Comparison of ENCODE assay signal across 23 mouse cellular contexts in genomic region chr1:151297596-151297995, GRCm38 (mm10). TPM values are rescaled to one million over a fixed set of nuclear protein-coding genes. Genes with fewer than 3 reads are reported as not detected.
A peak's percentile ranks its signal among the peaks of the same experiment; 100 is the strongest.
DNase-seq lines count a peak whose midpoint lies in the region; ATAC-seq and TF ChIP-seq lines count a peak whose summit lies in the region.
"Had no signal": no experiment of that assay in that cellular context is flagged by ENCODE, and none has a peak within 500 bp of the region (broad histone marks: within the 10 kb centered on the region; RNA-seq: fewer than 3 reads in every experiment).

No protein-coding gene starts in this region.

- 85% methylated on average over 2 of the region's 2 CpGs for WGBS in kidney, embryonic 16.5 days
- WGBS in intestine, embryonic 15.5 days, result 75% methylated on average over 2 of the region's 2 CpGs
- 79% methylated on average over 2 of the region's 2 CpGs for WGBS in intestine, embryonic 16.5 days
- 43% methylated on average over 2 of the region's 2 CpGs for WGBS in small intestine, adult 2 months

- TF ChIP-seq POLR2A in small intestine, adult 2 months (IDR thresholded peaks at IDR 0.05; ENCODE audit: low read depth, low read length), result no peak

- H3K36me3 ChIP-seq in kidney, embryonic 16.5 days (ENCODE audit: insufficient read depth, low read length), result no peaks in the 10 kb centered on the region
- H3K36me3 ChIP-seq in intestine, embryonic 15.5 days, result no peaks in the 10 kb centered on the region
- no peaks in the 10 kb centered on the region for H3K36me3 ChIP-seq in intestine, embryonic 16.5 days (ENCODE audit: control insufficient read depth, insufficient read depth, low read length)
- no peaks in the 10 kb centered on the region for H3K36me3 ChIP-seq in small intestine, adult 2 months (ENCODE audit: control insufficient read depth, insufficient read depth, low read length)
- H3K36me3 ChIP-seq: embryonic facial prominence, embryonic 13.5 days; embryonic facial prominence, embryonic 15.5 days; forebrain, embryonic 10.5 days; forebrain, embryonic 12.5 days had no signal

- H3K9me3 ChIP-seq in kidney, embryonic 16.5 days (ENCODE audit: low read length), result no peaks in the 10 kb centered on the region
- no peaks in the 10 kb centered on the region for H3K9me3 ChIP-seq in intestine, embryonic 15.5 days
- no peaks in the 10 kb centered on the region for H3K9me3 ChIP-seq in intestine, embryonic 16.5 days (ENCODE audit: control insufficient read depth, low read length)
- H3K9me3 ChIP-seq: embryonic facial prominence, embryonic 13.5 days; embryonic facial prominence, embryonic 15.5 days; forebrain, embryonic 10.5 days; forebrain, embryonic 12.5 days had no signal

- no peak overlapping the region for H3K4me2 ChIP-seq in kidney, embryonic 16.5 days (replicated peaks; ENCODE audit: low read depth, low read length)
- no peak overlapping the region for H3K4me2 ChIP-seq in intestine, embryonic 15.5 days (replicated peaks)
- H3K4me2 ChIP-seq in intestine, embryonic 16.5 days (ENCODE audit: low read depth, low read length), result no peak overlapping the region
- H3K4me2 ChIP-seq: embryonic facial prominence, embryonic 13.5 days; embryonic facial prominence, embryonic 15.5 days; forebrain, embryonic 12.5 days had no signal

- H3K4me1 ChIP-seq in kidney, embryonic 16.5 days (ENCODE audit: insufficient read depth, low read length), result 0 out of 2 replicates have a peak, but pooled peaks cover 3% of the 10 kb centered on the region
- H3K4me1 ChIP-seq in intestine, embryonic 15.5 days (replicated peaks), result 0 out of 2 replicates have a peak, but pooled peaks cover 3% of the 10 kb centered on the region
- 0 out of 2 replicates have a peak, but pooled peaks cover 2% of the 10 kb centered on the region for H3K4me1 ChIP-seq in intestine, embryonic 16.5 days (ENCODE audit: control insufficient read depth, insufficient read depth, low read length)
- H3K4me1 ChIP-seq in small intestine, adult 2 months (ENCODE audit: control insufficient read depth, insufficient read depth, insufficient read length, low read length), result peaks cover 16% of the 10 kb centered on the region
- H3K4me1 ChIP-seq: embryonic facial prominence, embryonic 13.5 days; embryonic facial prominence, embryonic 15.5 days; forebrain, embryonic 10.5 days; forebrain, embryonic 12.5 days had no signal

- no peak overlapping the region for H3K4me3 ChIP-seq in kidney, embryonic 16.5 days (ENCODE audit: low read length)
- no peak overlapping the region for H3K4me3 ChIP-seq in intestine, embryonic 15.5 days (replicated peaks)
- no peak overlapping the region for H3K4me3 ChIP-seq in intestine, embryonic 16.5 days (ENCODE audit: low read length)
- H3K4me3 ChIP-seq in small intestine, adult 2 months (ENCODE audit: low read depth, low read length), result no peak overlapping the region
- H3K4me3 ChIP-seq: embryonic facial prominence, embryonic 13.5 days; embryonic facial prominence, embryonic 15.5 days; erythroblast, embryonic 14.5 days; forebrain, embryonic 10.5 days; forebrain, embryonic 12.5 days had no signal

- no peak for ATAC-seq in kidney, embryonic 16.5 days (ENCODE audit: low FRiP score, low TSS enrichment)
- ATAC-seq in intestine, embryonic 15.5 days, result no peak
- no peak for ATAC-seq in intestine, embryonic 16.5 days
- ATAC-seq: forebrain, embryonic 14.5 days had no signal

- DNase-seq in kidney, adult 8-10 months, result peak; percentile 27 to 30
- DNase-seq in layer of hippocampus, adult 9-10 months (ENCODE audit: low spot score), result no peak
- DNase-seq in lung, postnatal 25 days (ENCODE audit: low spot score), result no peak
- DNase-seq: adrenal gland, adult 2 months; adrenal gland, postnatal 10 days; adrenal gland, postnatal 25 days; cerebellum, adult 11 months; cerebellum, adult 18-20 months; cerebellum, adult 8-10 months; cerebellum, adult 9-11 months; cerebellum, postnatal 14 days; cerebellum, postnatal 36 days; embryo, embryonic 11 days had no signal

- H3K9ac ChIP-seq in kidney, embryonic 16.5 days (replicated peaks; ENCODE audit: low read length), result no peak overlapping the region
- no peak overlapping the region for H3K9ac ChIP-seq in intestine, embryonic 15.5 days
- no peak overlapping the region for H3K9ac ChIP-seq in intestine, embryonic 16.5 days (ENCODE audit: low read depth, low read length)
- H3K9ac ChIP-seq: embryonic facial prominence, embryonic 13.5 days; embryonic facial prominence, embryonic 15.5 days; forebrain, embryonic 12.5 days had no signal

- H3K27ac ChIP-seq in kidney, embryonic 16.5 days (ENCODE audit: low read length), result no peak overlapping the region
- H3K27ac ChIP-seq in intestine, embryonic 15.5 days, result peak overlapping the region; percentile 61
- H3K27ac ChIP-seq in intestine, embryonic 16.5 days (ENCODE audit: low read length), result peak overlapping the region; percentile 81
- H3K27ac ChIP-seq in small intestine, adult 2 months (ENCODE audit: insufficient read depth, low read depth, low read length), result peak overlapping the region; percentile 84
- H3K27ac ChIP-seq: embryonic facial prominence, embryonic 13.5 days; embryonic facial prominence, embryonic 15.5 days; forebrain, embryonic 10.5 days; forebrain, embryonic 12.5 days had no signal

- H3K27me3 ChIP-seq in kidney, embryonic 16.5 days (ENCODE audit: insufficient read depth, low read length), result no peaks in the 10 kb centered on the region
- H3K27me3 ChIP-seq in intestine, embryonic 15.5 days (replicated peaks), result no peaks in the 10 kb centered on the region
- no peaks in the 10 kb centered on the region for H3K27me3 ChIP-seq in intestine, embryonic 16.5 days (replicated peaks; ENCODE audit: control insufficient read depth, insufficient read depth, low read length)
- H3K27me3 ChIP-seq in small intestine, adult 2 months (ENCODE audit: control insufficient read depth, insufficient read depth, low read length), result no peaks in the 10 kb centered on the region
- H3K27me3 ChIP-seq: embryonic facial prominence, embryonic 13.5 days; embryonic facial prominence, embryonic 15.5 days; forebrain, embryonic 12.5 days had no signal

- no peak for TF ChIP-seq CTCF in small intestine, adult 2 months (IDR thresholded peaks at IDR 0.05; ENCODE audit: extremely low read depth, insufficient read length, insufficient replicate concordance, low read depth, low read length)

RNA-seq across cellular contexts. Expression of gene Ivns1abp, which starts 46.7 kb away (rescaled TPM):
- 534 and 540 TPM in 2 replicates for polyA plus RNA-seq in kidney, embryonic 16.5 days (2015; fragmentation: Nextera tagmentation; extraction: Ambion mirVana)
- 313 and 339 TPM in 2 replicates for polyA plus RNA-seq in intestine, embryonic 15.5 days (2015; fragmentation: Nextera tagmentation; extraction: Ambion mirVana)
- 331 and 345 TPM in 2 replicates for polyA plus RNA-seq in intestine, embryonic 16.5 days (2015; fragmentation: Nextera tagmentation; extraction: Ambion mirVana)
- 14.1 and 37.6 TPM in 2 replicates for polyA plus RNA-seq in small intestine, adult 2 months (2012; rRNA removed)

Comparison
In these comparisons a context has a peak if more than half of its experiments do, and no peak if none do; other contexts are left out.
1. DNase-seq: peak in kidney, adult 8-10 months (2 of 2); none in layer of hippocampus, adult 9-10 months (single experiment) and lung, postnatal 25 days (single experiment).